Mouse (Mus musculus): ENCODE data around the gene Alpl. TPM values are rescaled to one million over a fixed set of nuclear protein-coding genes. Genes with fewer than 3 reads are reported as not detected.

Alpl gene
- total RNA-seq, 2 experiments from 2014 or later = not detected

GRCm38 (mm10) chr4:137698076-137698985 is 97.9 kb downstream of the Alpl start:
- ATAC-seq (replicated peaks; ENCODE audit: low FRiP score, low TSS enrichment, poor library complexity, severe bottlenecking) = no peak

GRCm38 (mm10) chr4:137697156-137697885 is 98.9 kb downstream of the Alpl start:
- no peak for ATAC-seq (replicated peaks; ENCODE audit: low FRiP score, low TSS enrichment, poor library complexity, severe bottlenecking)

- no peak; the same call in 1 of the 2 replicates for ATAC-seq (replicated peaks; ENCODE audit: low FRiP score, low TSS enrichment, poor library complexity, severe bottlenecking)
These were observed 100.3 kb downstream of the Alpl start for GRCm38 (mm10) chr4:137695900-137696299.

- no peak for ATAC-seq (replicated peaks; ENCODE audit: low FRiP score, low TSS enrichment, poor library complexity, severe bottlenecking)
These were observed 100.9 kb downstream of the Alpl start for GRCm38 (mm10) chr4:137695300-137695699.

GRCm38 (mm10) chr4:137692107-137692902 is 103.9 kb downstream of the Alpl start:
- no peak for ATAC-seq (replicated peaks; ENCODE audit: low FRiP score, low TSS enrichment, poor library complexity, severe bottlenecking)

Other genes starting within 250 kb of the Alpl start
- not detected in 2 replicates for gene Ldlrad2, start 221.8 kb downstream of the Alpl start, total RNA-seq (2014; fragmentation: Nextera tagmentation)
- gene Ldlrad2, start 221.8 kb downstream of the Alpl start, total RNA-seq (2017) = not detected in 2 replicates
- 172 and 208 TPM in 2 replicates for gene Usp48, start 202.6 kb downstream of the Alpl start, total RNA-seq (2014; fragmentation: Nextera tagmentation)
- 185 and 213 TPM in 2 replicates for gene Usp48, start 202.6 kb downstream of the Alpl start, total RNA-seq (2017)
- gene Rap1gap, start 131.7 kb downstream of the Alpl start, total RNA-seq (2014; fragmentation: Nextera tagmentation) = 0.45 and 2.3 TPM in 2 replicates
- 0.57 TPM in 1 of 2 replicates, not detected in the other for gene Rap1gap, start 131.7 kb downstream of the Alpl start, total RNA-seq (2017)
- 2.7 and 6.2 TPM in 2 replicates for gene Ece1, start 65.9 kb upstream of the Alpl start, total RNA-seq (2014; fragmentation: Nextera tagmentation)
- gene Ece1, start 65.9 kb upstream of the Alpl start, total RNA-seq (2017) = 3.3 and 3.8 TPM in 2 replicates
- 58.7 and 61.5 TPM in 2 replicates for gene Eif4g3, start 196.6 kb upstream of the Alpl start, total RNA-seq (2014; fragmentation: Nextera tagmentation)
- gene Eif4g3, start 196.6 kb upstream of the Alpl start, total RNA-seq (2017) = 24.2 and 25.3 TPM in 2 replicates

Data from megakaryocyte-erythroid progenitor cell, adult 5-6 weeks (primary cell).